Comparison of ENCODE assay signal across 17 mouse cellular contexts in genomic region chr11:97009198-97009790, GRCm38 (mm10). TPM values are rescaled to one million over a fixed set of nuclear protein-coding genes. Genes with fewer than 3 reads are reported as not detected.
"Had no signal": no experiment of that assay in that cellular context is flagged by ENCODE, and none has a peak within 500 bp of the region (broad histone marks: within the 10 kb centered on the region; RNA-seq: fewer than 3 reads in every experiment).

No protein-coding gene starts in this region.

- ATAC-seq: midbrain, embryonic 13.5 days; midbrain, embryonic 15.5 days had no signal

- H3K9ac ChIP-seq: lung, embryonic 14.5 days; midbrain, embryonic 13.5 days; midbrain, embryonic 15.5 days; neural tube, embryonic 12.5 days; stomach, embryonic 15.5 days had no signal

- H3K9me3 ChIP-seq: midbrain, embryonic 13.5 days; midbrain, embryonic 15.5 days; neural tube, embryonic 12.5 days; stomach, embryonic 15.5 days had no signal

- H3K4me3 ChIP-seq: midbrain, embryonic 13.5 days; midbrain, embryonic 15.5 days; neural tube, embryonic 12.5 days; stomach, embryonic 15.5 days had no signal

- H3K4me1 ChIP-seq: midbrain, embryonic 13.5 days; midbrain, embryonic 15.5 days; stomach, embryonic 15.5 days had no signal

- H3K4me2 ChIP-seq: lung, embryonic 14.5 days; midbrain, embryonic 11.5 days; midbrain, embryonic 13.5 days; midbrain, embryonic 15.5 days; neural tube, embryonic 12.5 days; stomach, embryonic 15.5 days had no signal

- DNase-seq: lung, adult 18-20 months; lung, embryonic 14.5 days; lung, postnatal 10 days; lung, postnatal 4 days; right cerebral cortex, postnatal 14 days; thymus, adult 2 months; thymus, postnatal 25 days; thymus, postnatal 4 days had no signal

- H3K27ac ChIP-seq: midbrain, embryonic 13.5 days; midbrain, embryonic 15.5 days; neural tube, embryonic 12.5 days; stomach, embryonic 15.5 days; stomach, postnatal 0 days had no signal

- H3K36me3 ChIP-seq: midbrain, embryonic 13.5 days; midbrain, embryonic 15.5 days; neural tube, embryonic 12.5 days; stomach, embryonic 15.5 days had no signal

RNA-seq across cellular contexts. Expression of gene Sp6, which starts 3.9 kb away (rescaled TPM):
- total RNA-seq: monocyte, adult 5-6 weeks; neutrophil, adult 5-6 weeks had no signal
- polyA plus RNA-seq: midbrain, embryonic 11.5 days; midbrain, embryonic 15.5 days had no signal

RNA-seq across cellular contexts. Expression of gene Lrrc46, which starts 31.9 kb away (rescaled TPM):
- total RNA-seq: monocyte, adult 5-6 weeks had no signal
- polyA plus RNA-seq: spleen, adult 2 months had no signal
